Mouse (Mus musculus) embryonic fibroblast, embryonic 13.5 days (primary cell): ENCODE measurements around the gene Vmn1r160. TPM values are rescaled to one million over a fixed set of nuclear protein-coding genes. Genes with fewer than 3 reads are reported as not detected.
"Not testable (repeated sequence)": the region's sequence is repeated elsewhere in the genome, so short reads cannot be mapped to it uniquely, and the experiment has no call there.

Experiments
- H3K27ac ChIP-seq: 2 replicates; pipeline ENCODE4 v1.5.1; 2012; ENCODE audit warnings: low read length, control low read depth, inconsistent platforms; ENCODE audit not compliant: insufficient read depth
- H3K4me1 ChIP-seq: 2 replicates; pipeline ENCODE4 v1.6.1; 2011; ENCODE audit warnings: low read length; ENCODE audit not compliant: control insufficient read depth, insufficient read depth
- H3K4me3 ChIP-seq: 2 replicates; pipeline ENCODE4 v1.5.1; 2011; ENCODE audit warnings: mild to moderate bottlenecking, control low read depth, low read length; ENCODE audit not compliant: insufficient read depth
- polyA plus RNA-seq: library from polyadenylated mRNA; stranded (reverse); fragments of >200 nt; gene quantifications from 2 replicates; pipeline ENCODE4 v1.2.4, GENCODE M21; 2011; ENCODE audit warnings: low read depth; ENCODE audit not compliant: missing spikeins, insufficient read length

Gene Vmn1r160
- polyA plus RNA-seq, result not detected in 2 replicates

- not testable (repeated sequence) for H3K4me3 ChIP-seq, H3K4me1 ChIP-seq, H3K27ac ChIP-seq
These were observed at the start of gene Vmn1r160 for GRCm38 (mm10) chr7:22870924-22871323. Gene Vmn1r160, plus strand, starts transcription at chr7:22871224.

DNA sequence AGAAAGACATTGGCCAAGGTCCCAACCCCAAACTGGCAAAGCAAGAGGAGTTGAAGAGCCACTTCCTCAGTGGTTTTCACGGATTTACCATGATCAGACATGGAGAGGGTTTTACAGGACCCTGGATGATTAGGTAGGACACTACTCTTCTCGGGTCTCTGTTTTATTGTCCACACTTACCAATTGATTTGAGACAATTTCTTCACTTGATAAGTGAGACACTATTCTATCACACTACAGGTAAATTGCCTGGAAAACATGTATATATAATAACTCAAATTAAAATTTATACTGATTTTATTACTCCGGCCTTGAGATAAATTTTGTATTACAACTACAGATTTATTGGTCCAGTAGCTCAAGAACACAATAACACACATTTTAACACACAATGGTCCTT is 27.5 kb upstream of the Vmn1r160 start, which contains the start of gene Vmn1r159:
TSS of gene Vmn1r159 (minus strand) at position 101 of the 400 bp plus-strand sequence.
- not testable (repeated sequence) for H3K4me1 ChIP-seq, H3K27ac ChIP-seq, H3K4me3 ChIP-seq

Other genes with a start within 250 kb of the Vmn1r160 start
- gene Vmn1r155, start 213.2 kb upstream of the Vmn1r160 start, polyA plus RNA-seq, result not detected in 2 replicates
- gene Gm8693, start 178.9 kb upstream of the Vmn1r160 start, polyA plus RNA-seq, result not detected in 2 replicates
- not detected in 2 replicates for gene Gm4567, start 151.5 kb upstream of the Vmn1r160 start, polyA plus RNA-seq
- gene Vmn1r157, start 109.5 kb upstream of the Vmn1r160 start, polyA plus RNA-seq, result not detected in 2 replicates
- not detected in 2 replicates for gene Vmn1r158, start 80.4 kb upstream of the Vmn1r160 start, polyA plus RNA-seq
- not detected in 2 replicates for gene Vmn1r159, start 27.6 kb upstream of the Vmn1r160 start, polyA plus RNA-seq
- not detected in 2 replicates for gene Gm4214, start 113.4 kb downstream of the Vmn1r160 start, polyA plus RNA-seq
- gene Gm4216, start 148.7 kb downstream of the Vmn1r160 start, polyA plus RNA-seq, result not detected in 2 replicates
- not detected in 2 replicates for gene Vmn1r163, start 184.3 kb downstream of the Vmn1r160 start, polyA plus RNA-seq
- not detected in 2 replicates for gene Gm8720, start 196.2 kb downstream of the Vmn1r160 start, polyA plus RNA-seq